Mouse (Mus musculus): ENCODE measurements at regions not wholly inside any gene's neighbourhood (a gene's known extent, or its start where the extent isn't known, plus 50 kb on each side); places are given as distances from the start of the nearest gene placed in this dataset.

DNA sequence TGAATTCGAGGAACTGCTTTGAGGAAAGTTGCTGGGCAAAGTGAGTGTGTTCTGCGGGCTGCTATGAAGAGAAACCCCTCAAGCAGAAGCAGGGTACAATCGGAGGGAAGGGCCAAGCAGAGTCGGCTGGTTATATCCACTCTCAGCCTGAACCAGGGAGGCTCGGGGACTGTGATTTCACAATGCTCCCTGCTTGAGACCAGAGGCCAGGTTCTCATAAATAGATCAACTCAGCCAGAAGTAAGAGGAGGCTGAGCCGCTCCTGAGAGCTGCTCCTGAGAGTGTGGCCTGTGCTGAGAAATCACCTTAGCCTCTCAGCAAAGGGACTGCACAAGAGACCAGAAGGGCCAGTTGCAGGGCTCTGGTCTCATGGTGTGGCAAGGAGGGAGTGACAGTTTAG, 149.6 kb downstream of the Tfap2c start:
- no peak for DNase-seq (ENCODE audit: extremely low read depth, low read depth, low spot score)

DNA sequence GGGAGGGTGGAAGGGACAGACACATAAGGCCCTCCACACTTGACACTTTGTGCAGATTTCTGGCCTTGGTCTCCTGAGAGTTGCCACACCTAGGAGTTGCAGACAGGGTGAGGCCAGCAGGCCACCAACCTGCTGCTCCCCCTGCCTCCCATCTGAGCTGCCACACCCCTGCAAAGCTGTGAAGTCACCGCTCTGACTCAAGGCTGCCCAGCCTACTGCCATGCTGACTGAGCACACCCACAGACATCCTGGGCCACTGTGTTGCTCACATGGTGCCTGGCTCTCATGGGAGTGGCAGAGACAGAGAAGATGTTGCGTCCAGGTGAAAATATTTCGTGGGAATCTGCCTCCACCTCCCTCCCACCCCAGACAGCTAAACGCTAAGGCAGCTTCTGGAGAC, 150.3 kb downstream of the Tfap2c start:
- DNase-seq (ENCODE audit: extremely low read depth, low read depth, low spot score) = no peak

DNA sequence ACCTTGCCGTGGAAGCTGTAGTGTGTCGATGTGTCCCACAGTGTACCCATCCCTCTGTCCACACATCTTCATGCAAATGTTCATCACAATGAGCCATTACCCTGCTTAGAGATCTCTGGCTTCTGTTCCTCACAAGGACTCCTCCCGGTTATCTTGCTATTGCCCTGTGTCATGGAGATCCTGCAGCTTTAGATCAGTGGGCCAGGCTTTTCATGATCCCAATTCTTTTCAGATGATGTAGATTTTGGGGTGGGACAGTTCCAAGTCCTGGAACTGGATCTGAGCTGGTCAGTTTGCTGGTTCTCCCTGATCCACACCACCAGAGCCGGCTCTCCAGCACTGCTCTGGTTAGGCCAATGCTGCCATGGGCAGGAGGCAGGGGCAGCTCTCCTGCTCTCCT, 161.2 kb downstream of the Tfap2c start:
- no peak for DNase-seq (ENCODE audit: extremely low read depth, low read depth, low spot score)

DNA sequence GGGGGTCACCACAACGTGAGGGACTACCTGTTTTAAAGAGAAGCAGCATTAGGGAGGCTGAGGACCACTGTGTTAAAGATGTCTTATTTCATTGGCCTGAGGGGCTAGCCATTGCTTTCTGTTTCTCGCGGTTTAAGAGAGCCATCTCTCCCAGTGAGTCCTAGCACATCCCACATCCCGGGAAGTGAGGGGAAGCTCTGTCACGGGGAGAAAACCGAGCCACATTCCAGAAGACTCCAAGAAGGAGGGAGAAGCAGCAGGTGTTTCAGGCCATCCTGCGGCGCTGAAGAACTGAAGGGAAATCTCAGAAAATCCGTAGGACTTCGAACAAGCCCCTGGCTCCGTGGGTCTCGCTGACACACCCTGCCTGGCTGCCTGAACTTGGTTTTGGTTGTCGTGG, 177.3 kb downstream of the Tfap2c start:
- DNase-seq (ENCODE audit: extremely low read depth, low read depth, low spot score) = no peak

DNA sequence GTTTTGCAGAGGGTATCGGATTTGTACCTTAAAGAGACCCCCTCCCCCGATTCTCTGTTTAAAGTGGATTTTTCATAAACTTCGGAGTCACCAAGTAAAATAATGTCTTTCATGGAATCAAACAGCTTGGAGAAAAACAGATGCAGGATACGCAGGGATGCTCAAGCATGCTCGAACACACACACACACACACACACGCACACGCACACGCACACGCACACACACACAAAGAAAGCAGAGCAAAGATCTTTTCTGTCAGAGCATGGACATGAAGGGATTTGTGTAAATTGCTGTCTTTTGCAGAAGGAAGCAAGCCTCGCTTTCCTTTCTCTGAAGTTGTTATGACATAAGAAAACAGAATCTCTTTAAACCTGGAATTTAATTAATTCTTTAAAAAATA, 178.2 kb downstream of the Tfap2c start:
- no peak for DNase-seq (ENCODE audit: extremely low read depth, low read depth, low spot score)

DNA sequence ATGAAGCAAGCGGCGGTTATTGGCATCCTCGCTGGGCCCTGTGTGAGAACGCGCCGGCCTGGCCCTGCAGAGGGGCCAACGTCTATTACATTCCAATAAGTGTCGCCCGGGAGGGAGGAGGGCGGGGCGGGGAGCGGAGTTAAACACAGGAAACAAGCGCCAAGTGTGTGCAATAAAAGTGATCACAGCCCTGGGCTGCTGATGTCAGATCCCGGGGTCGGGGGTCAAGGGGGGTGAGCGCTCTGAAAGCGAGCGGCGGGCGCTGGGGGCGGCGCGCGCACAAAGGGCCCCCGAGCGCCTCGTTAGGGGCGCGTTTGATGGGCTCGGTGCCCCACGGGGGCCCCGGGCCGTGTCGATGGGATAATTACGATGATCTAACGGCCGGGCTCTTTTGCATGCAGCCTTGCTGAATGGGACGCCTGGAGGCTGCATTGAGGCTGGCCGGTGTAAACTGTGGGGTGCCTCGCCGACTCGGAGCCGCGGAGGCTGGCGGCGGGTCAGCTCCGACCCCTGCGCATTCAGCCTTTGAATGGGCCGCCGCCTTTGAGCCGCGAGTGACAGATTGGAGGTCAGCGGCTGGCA, 178.9 kb downstream of the Tfap2c start:
- DNase-seq (ENCODE audit: extremely low read depth, low read depth, low spot score) = no peak

DNA sequence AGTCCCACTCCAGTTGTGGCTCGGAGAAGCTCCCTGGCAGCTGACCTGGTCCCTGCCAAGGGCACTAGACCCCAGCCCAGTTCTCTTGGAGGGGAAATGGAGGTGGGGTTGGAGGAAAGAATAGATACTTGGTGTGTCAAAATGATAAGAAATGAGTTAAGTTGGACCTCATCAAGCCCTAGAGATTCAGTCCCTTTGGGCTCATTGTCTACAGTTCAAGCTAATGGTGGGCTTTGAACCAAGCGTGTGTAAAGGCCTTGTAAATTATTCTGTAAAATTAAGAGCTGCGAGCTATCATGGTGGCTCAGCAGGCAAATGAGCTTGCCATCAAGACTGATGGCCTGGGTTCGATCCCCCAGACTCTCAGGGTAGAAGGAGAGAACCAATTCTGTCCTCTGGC, 179.8 kb downstream of the Tfap2c start:
- no peak for DNase-seq (ENCODE audit: extremely low read depth, low read depth, low spot score)

DNA sequence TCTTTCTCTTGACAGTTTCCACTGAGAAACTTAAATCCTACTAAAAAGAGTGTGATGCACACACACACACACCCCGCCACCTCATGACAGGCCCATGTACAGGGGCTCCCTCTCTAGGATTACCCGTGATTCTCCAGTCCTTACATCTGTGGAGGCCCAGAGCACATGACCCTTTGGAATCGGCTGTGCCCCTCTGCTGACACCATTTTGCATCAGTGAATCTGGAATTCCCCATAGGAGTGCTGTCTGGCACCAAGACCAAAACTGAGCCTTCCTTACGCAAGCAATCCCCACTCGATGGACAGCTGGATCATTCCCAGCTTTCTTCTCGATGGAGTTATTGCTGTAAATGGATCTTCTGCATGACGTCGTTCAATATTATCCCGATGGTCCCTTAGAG, 180.3 kb downstream of the Tfap2c start:
- DNase-seq (ENCODE audit: extremely low read depth, low read depth, low spot score) = no peak

DNA sequence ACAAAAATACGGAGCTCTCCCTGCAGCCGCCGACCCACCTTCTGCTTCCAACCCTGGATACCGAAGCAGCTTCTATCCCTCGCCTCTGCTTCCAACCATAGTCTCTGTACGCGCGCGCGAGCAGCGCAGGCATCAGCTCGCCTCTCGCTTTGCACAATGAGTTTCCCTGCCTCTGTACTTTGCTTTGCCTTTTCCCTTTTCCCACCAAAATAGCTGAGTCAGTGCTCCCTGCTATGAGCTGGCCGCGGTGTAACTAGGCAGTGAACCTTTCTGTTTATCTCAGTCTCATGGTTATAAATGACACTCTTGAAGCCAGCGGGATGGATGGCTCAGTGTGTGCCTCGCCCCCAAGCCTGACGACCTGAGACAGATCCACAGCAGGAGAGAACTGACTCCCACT, 182.0 kb downstream of the Tfap2c start:
- DNase-seq (ENCODE audit: extremely low read depth, low read depth, low spot score) = no peak

DNA sequence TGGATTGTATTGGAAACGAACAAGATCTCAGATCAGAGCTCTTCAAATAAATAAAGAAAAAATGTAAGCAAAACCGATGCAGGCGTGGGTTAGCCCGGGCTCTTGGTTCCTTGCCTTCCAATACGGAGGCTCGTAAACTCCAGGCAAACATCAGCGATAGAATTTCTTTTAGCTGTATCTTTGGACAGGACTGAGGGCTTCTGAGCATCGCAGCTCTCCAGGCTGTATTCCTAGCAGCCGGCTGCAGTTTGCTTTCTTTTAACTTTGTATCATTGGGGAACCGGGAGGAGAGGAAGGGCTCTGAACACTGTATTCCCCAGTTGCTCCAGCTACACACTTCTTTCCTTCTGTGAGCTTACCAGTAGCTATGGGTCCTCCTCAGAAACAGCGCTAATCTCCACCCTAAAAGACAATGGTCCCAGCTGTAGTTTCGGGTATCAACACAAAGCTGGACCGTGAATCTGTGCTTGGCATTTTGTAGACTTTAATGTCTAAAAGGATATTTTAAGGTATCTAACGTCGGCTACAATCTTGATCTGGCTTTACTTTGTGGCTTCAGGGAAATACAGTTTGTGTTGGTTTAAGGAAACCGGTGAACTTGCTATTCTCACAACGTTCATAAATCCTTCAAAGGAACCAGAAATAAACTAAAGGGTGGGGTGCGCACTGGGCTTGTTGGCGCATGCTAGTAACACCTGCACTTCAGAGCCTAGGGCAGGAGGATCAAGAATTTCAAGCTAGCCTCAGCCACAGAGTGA, 183.2 kb downstream of the Tfap2c start:
- DNase-seq (ENCODE audit: extremely low read depth, low read depth, low spot score) = no peak

DNA sequence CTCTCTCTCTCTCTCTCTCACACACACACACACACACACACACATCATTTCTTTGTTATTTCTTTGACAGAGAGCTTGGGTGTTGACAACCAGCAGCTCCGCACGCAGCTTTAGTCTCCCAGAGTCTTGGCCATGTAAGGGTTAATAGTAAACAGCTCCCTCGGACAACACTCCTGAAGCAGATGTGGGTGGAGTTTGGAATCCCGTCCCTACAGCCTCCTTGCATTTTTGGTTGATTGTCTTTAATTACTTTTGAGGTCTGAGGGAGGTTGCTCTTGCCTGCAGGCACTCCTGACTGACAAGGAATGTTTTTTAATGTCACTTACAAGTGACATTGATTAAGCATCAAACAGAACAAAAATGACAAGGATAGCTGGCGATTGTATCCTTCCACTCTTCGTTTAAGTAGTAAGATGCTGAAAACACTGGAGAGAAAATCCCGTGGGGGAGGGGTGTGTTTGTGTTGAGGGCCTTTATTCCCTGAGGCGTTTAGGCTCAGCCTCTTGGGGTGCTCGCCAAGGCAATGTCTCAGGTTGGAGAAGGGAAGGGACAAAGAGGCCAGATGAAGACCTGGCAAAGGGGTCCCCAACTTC, 184.1 kb downstream of the Tfap2c start:
- DNase-seq (ENCODE audit: extremely low read depth, low read depth, low spot score) = no peak

DNA sequence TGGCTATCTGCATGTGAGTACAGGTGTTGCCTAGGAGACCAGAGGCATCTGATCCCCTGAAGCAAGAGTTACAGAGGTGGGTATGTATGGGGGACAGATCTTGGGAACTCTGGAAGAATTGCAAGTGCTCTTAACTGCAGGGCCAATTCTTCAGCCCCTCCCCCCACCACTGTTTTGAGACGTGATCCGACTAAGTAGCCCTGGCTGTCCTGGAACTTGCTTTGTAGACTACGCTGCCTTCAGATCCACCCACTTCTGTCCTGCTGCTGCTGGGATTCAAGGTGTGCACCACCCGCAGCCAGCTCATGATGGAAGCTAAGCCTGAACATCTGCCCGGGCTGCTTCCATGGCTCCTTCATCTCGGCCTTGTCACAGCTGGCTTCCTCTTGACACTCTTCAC, 186.2 kb downstream of the Tfap2c start:
- no peak for DNase-seq (ENCODE audit: extremely low read depth, low read depth, low spot score)

DNA sequence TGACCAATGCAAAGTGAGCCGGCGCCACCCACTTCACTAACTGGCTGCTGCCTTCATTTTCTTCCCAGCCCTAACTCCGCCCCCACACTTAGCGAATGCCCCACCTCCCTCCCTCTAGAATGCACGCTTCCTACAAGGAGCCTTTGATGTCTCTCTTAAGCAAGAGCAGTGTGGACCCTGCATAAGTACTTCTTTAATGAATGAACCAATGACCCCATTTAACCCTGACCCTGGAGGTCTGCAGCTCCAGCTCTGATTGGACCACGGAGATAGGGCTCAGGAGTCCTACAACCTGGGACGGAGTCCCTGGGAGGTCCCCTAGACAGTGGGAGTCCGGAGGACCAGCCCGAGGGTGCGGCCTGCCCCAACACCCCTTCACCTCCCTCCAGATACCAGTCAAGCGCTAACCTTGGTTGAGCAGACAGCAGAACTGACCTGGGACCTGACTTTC, 189.7 kb downstream of the Tfap2c start:
- DNase-seq (ENCODE audit: extremely low read depth, low read depth, low spot score) = no peak

DNA sequence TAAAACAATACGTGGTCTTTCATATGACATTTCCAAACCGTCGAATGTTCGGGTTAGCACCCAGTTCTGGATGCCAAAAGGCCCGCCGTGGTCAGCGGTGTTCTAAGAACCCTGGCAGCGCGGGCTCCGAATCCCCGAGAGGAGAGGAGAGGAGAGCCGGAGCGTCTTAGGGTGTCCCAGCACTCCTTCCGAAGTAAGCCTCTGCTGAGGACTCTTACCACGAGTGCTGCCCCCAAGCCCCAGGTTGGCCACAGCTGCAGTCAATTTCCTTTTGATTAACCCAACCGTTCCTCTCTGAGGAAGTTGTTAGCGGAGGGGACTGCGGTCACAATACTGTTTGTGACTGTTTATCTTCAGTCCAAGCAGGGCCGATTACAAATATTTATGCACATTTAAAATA, 190.1 kb downstream of the Tfap2c start:
- no peak for DNase-seq (ENCODE audit: extremely low read depth, low read depth, low spot score)

DNA sequence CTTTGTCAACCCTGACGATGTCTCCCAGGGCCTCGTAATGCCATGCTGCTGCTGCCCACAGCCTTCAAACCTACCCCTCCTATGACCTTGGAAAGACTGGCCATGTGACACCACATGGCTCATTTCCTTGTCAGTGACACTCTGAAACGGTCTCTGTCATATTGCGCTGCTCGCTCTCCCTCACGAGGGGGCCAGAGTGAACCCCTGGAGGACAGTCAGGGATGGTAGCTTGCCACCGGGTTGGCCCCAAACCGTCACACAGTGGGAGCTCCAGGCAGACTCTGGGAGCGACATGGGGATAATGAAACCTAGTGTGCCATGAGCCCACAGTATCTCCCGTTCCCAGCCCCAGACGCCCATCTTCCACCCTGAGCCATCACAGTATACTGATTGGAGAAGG, 188.8 kb downstream of the Bmp7 start:
- DNase-seq (ENCODE audit: extremely low read depth, low read depth, low spot score) = no peak

DNA sequence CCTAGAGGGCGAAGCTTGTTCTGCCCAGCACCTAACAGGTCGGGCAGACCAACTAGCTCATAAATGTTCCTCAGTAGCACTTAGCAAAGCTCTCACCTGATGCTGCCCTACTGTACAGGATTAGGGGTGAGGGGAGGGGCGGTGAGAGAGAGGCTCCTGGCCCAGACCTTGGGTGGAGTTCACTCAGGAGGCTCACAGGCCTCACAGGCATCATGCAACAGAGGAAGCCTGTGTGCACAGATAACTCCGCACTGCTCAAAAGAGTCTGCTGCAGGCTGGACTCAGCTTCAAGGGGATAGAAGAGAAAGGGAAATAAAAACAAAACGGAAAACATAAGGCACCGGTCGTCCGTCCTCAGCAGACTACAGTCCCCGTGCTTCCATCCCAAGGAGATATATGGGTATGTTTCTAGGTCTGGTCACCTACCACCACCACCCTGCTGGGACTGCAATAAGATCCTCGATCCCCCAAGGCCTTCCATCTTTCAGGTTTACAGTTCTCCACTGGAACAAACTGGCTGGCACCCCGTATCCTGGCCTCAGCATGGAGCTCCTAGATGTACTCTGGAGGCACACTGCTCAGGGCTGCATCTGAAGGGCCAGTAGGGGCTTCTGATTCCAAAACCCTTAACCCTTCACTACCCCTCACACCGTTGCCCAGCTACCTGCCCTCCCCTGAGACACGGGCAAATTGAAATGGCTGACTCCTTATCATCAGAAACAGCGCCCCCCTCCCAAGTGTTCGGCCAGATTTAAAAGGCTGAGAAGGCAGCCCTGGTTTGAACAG, 184.2 kb downstream of the Bmp7 start:
- no peak for DNase-seq (ENCODE audit: extremely low read depth, low read depth, low spot score)

DNA sequence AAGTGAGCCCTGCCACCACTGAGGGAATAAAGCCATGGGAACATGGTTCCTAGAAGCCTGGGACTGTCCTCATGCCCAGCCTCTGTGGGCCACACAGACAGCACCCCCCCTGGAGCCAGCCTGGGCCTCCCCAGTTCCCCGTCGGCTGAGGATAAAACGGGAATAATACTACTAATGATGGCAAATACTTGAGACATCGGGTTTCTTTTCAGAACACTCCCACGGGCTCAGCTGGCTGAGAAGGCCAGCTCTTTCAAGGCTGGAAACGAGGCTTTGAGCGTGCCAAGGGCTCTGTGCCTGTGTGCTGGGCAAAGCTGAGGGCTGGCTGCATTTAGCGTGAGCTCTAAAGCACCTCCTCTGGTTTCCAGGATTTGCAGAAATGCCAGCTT, 183.7 kb downstream of the Bmp7 start:
- no peak for DNase-seq (ENCODE audit: extremely low read depth, low read depth, low spot score)

DNA sequence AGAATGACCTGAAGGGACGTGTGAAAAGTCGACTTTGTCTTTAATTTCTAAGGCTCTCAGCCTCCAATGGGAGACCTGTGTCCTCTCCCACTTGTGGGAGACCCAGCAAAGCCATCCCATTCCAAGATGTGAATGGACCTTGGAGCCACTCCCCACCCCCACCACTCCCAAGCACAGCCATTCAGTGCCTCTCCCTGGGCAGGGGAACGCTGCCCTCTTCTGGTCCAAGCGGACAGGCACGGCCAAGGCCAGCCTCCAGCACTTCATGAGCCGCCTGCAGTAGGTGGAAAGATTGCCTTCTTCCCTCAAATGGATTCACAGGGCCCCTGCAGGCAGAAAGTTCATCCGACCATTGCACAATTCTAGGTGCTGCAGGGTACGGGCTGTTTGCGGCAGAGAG, 181.6 kb downstream of the Bmp7 start:
- DNase-seq (ENCODE audit: extremely low read depth, low read depth, low spot score) = no peak

DNA sequence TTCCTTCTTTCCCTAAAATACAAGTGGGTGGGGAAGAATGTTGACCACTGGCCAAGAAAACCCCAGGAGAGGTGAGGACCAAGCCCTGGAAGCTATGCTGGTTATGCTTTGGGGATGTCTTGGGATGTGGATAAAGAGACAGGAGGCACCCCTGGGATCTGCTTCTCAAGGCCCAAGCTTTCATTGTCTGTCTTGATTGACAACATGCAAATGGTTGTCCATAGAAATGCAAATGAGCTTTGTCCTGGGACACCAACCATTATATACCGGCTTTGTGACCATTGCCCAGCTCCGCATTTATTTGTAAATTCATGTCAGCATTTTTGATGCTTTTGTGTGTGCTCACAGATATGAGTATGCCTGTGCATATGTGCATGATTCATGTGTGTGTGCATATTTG, 174.9 kb downstream of the Bmp7 start:
- DNase-seq (ENCODE audit: extremely low read depth, low read depth, low spot score) = no peak

DNA sequence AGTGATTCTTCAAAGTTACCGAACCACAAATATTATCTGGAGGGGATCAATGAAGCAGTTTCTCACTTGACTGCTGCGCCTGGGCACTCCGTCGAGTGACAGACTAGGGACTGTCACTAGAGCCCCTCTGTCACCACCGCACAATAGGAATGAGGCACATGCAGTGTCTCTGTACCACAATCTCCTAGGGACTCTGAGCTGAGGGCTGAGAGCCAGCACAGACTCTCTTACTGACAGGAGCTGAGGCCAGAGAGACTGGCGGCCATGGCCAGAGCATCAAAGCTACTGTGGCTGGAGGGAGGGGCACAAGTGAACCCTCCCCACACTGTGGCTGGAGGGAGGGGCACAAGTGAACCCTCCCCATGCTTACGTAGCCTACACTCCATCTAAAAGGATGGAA, 173.7 kb downstream of the Bmp7 start:
- DNase-seq (ENCODE audit: extremely low read depth, low read depth, low spot score) = no peak

DNA sequence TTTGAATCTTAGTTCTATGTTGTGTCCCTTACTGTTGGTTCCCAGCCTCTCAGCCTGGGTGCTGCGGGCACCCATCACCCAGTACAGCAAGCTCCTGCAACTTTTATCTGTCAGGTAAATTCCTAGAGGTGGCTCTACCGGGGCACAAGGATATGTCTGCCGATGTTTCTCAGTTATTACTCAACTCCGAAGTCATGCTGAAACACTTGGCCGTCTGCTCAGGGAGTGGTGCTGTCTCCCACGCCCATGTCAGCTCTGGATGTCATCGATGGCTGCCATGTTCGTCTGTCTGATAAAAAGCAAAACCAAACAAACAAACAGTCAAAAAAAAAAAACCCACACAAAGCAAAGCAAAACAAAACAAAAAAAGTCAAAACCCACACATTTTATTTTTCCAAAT, 171.4 kb downstream of the Bmp7 start:
- DNase-seq (ENCODE audit: extremely low read depth, low read depth, low spot score) = peak; percentile 76

DNA sequence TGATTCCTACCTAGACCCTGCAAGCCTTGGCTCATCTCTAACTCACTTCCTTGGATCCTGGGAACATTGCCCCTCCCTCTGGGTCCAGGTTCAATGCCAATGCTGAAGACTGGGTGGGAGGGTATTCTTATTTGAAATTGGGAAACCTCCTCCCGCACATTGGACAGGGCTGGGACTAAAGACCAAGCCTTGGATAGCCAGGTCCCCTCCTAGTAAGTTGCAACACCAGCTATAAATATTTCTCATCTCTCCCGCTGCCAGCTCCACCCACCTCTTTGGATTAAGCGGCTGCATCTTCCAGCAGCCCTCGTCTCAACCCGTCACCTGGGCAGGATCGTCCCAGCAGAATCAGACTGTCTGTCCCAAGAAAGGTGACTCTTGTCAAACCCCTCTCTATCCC, 170.1 kb downstream of the Bmp7 start:
- peak; percentile 90 for DNase-seq (ENCODE audit: extremely low read depth, low read depth, low spot score)

Measured in fat pad, adult 2 months (tissue).